Mouse (Mus musculus) left cerebral cortex, postnatal 14 days (tissue): ENCODE measurements at regions not wholly inside any gene's neighbourhood (a gene's known extent, or its start where the extent isn't known, plus 50 kb on each side); places are given as distances from the start of the nearest gene placed in this dataset.
"Not testable (repeated sequence)": the region's sequence is repeated elsewhere in the genome, so short reads cannot be mapped to it uniquely, and the experiment has no call there.

Experiments
- DNase-seq, 2 experiments: peaks; one replicate each; pipeline ENCODE4 v3.0.0; 2021 to 2022; ENCODE audit warnings: low spot score in 2 of 2, mixed read lengths in 1 of 2
- intact Hi-C: fragments of 180-260 bp; cut with DNase I; formaldehyde crosslinking; loops from one replicate; pipeline ENCODE4 v1.15.1; 2025

GRCm38 (mm10) chr10:11515144-11515543 is 171.9 kb downstream of the Epm2a start:
- intact Hi-C loops, result no loop called here

GRCm38 (mm10) chr10:11517122-11517521 is 173.9 kb downstream of the Epm2a start:
- intact Hi-C loops, result no loop called here
- no peak for DNase-seq

More at GRCm38 (mm10) chr10:11515144-11515543, 171.9 kb downstream of the Epm2a start:
- no peak for DNase-seq

- DNase-seq, result no peak
- intact Hi-C loops, result no loop called here
These were observed 188.1 kb downstream of the Epm2a start for GRCm38 (mm10) chr10:11531343-11531742.

- intact Hi-C loops, DNase-seq: not testable (repeated sequence)
These were observed 212.2 kb downstream of the Epm2a start for GRCm38 (mm10) chr10:11555376-11555775.

GRCm38 (mm10) chr10:11570523-11571055 is 227.4 kb downstream of the Epm2a start:
- intact Hi-C loops, result no loop called here
- DNase-seq, result no peak

GRCm38 (mm10) chr10:11608451-11608850 is 265.2 kb downstream of the Epm2a start:
- no peak for DNase-seq
- intact Hi-C loops, result no loop called here

- intact Hi-C loops, DNase-seq: not testable (repeated sequence)
These were observed 265.9 kb downstream of the Epm2a start for GRCm38 (mm10) chr10:11609092-11609491.

GRCm38 (mm10) chr10:11648151-11648550 is 304.9 kb downstream of the Epm2a start:
- intact Hi-C loops, result no loop called here
- DNase-seq, result no peak

GRCm38 (mm10) chr10:11660056-11660770 is 317.0 kb downstream of the Epm2a start:
- DNase-seq, result peak; percentile 5 to 29
- intact Hi-C loops, result no loop called here

GRCm38 (mm10) chr10:11661660-11662250 is 318.6 kb downstream of the Epm2a start:
- peak; percentile 5 to 15 for DNase-seq
- intact Hi-C loops, result no loop called here

- DNase-seq, result no peak
- intact Hi-C loops, result no loop called here
These were observed 366.5 kb downstream of the Epm2a start for GRCm38 (mm10) chr10:11709742-11710141.

GRCm38 (mm10) chr10:11724775-11725174 is 381.6 kb downstream of the Epm2a start:
- intact Hi-C loops, result no loop called here

GRCm38 (mm10) chr10:11729536-11729935 is 386.3 kb downstream of the Epm2a start:
- DNase-seq, result no peak
- intact Hi-C loops, result no loop called here

More at GRCm38 (mm10) chr10:11724775-11725174, 381.6 kb downstream of the Epm2a start:
- no peak for DNase-seq

- intact Hi-C loops, result no loop called here
- peak in 1 of 2 experiments; percentile 11 for DNase-seq
These were observed 396.6 kb downstream of the Epm2a start for GRCm38 (mm10) chr10:11739574-11740368.

GRCm38 (mm10) chr10:11745587-11745986 is 402.4 kb downstream of the Epm2a start:
- intact Hi-C loops, result no loop called here
- no peak for DNase-seq

- intact Hi-C loops, result no loop called here
These were observed 403.8 kb downstream of the Epm2a start for GRCm38 (mm10) chr10:11746959-11747358.

GRCm38 (mm10) chr10:11755105-11755730 is 412.0 kb downstream of the Epm2a start:
- intact Hi-C loops, result no loop called here
- no peak for DNase-seq

More at GRCm38 (mm10) chr10:11746959-11747358, 403.8 kb downstream of the Epm2a start:
- DNase-seq, result no peak

GRCm38 (mm10) chr10:11777894-11778293 is 434.7 kb downstream of the Epm2a start:
- intact Hi-C loops, result no loop called here
- no peak for DNase-seq

GRCm38 (mm10) chr10:11780302-11780701 is 437.1 kb downstream of the Epm2a start:
- intact Hi-C loops, result no loop called here
- no peak for DNase-seq
